Mouse (Mus musculus) brain, embryonic 14.5 days (tissue): ENCODE results near the gene Smdt1. TPM values are rescaled to one million over a fixed set of nuclear protein-coding genes. Genes with fewer than 3 reads are reported as not detected.

Experiments
- DNase-seq: peaks from one replicate; pipeline ENCODE4 v3.0.0-alpha.2; 2011; ENCODE audit warnings: low read depth
- CTCF ChIP-seq: fragments of 200-500 bp; IDR thresholded peaks from 2 replicates; pipeline ENCODE4 v1.5.1; 2012; ENCODE audit warnings: inconsistent platforms, mild to moderate bottlenecking, moderate library complexity, borderline replicate concordance; ENCODE audit not compliant: insufficient read depth, insufficient read length; ENCODE audit errors: extremely low read depth
- POLR2A ChIP-seq: fragments of 200-500 bp; IDR thresholded peaks from 2 replicates; pipeline ENCODE4 v1.6.1; 2012; ENCODE audit warnings: mild to moderate bottlenecking, inconsistent platforms, borderline replicate concordance; ENCODE audit not compliant: poor library complexity, insufficient read depth, insufficient read length, severe bottlenecking; ENCODE audit errors: extremely low read depth
- polyA plus RNA-seq: library from polyadenylated mRNA; depleted of rRNA; stranded (reverse); fragments of >200 nt; gene quantifications from 2 replicates; pipeline ENCODE4 v1.2.3, GENCODE M21; 2012

The Smdt1 gene
- polyA plus RNA-seq, 1 experiment = 231 TPM

DNA sequence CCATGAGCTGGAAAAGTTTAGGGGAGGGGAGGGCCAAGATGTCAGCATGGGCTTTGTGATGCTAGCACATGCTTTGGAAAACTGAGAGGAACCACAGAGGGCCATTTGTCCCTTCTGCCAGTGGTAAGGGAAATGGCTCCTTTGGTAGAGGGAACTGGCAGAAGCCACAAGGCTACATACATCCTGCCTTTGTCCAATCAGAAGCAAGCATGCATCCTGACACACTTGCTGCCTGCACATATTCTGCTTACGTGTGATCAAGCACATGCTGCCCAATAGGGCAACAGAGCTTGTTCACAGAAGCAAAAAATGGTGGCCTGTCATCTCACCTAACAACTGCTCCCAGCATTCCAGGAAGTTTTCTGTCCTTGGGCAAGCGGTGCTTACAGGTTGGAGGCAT, 13.4 kb upstream of the Smdt1 start:
- TF ChIP-seq CTCF (no peak), POLR2A (no peak)
- DNase-seq = no peak

- TF ChIP-seq POLR2A = no peak
- no peak for TF ChIP-seq CTCF
- no peak for DNase-seq
Measured at GRCm38 (mm10) chr15:82335194-82335593, 3.6 kb upstream of the Smdt1 start.

GRCm38 (mm10) chr15:82336629-82337028, 2.1 kb upstream of the Smdt1 start:
- DNase-seq = no peak
- TF ChIP-seq POLR2A (no peak), CTCF (no peak)

DNA sequence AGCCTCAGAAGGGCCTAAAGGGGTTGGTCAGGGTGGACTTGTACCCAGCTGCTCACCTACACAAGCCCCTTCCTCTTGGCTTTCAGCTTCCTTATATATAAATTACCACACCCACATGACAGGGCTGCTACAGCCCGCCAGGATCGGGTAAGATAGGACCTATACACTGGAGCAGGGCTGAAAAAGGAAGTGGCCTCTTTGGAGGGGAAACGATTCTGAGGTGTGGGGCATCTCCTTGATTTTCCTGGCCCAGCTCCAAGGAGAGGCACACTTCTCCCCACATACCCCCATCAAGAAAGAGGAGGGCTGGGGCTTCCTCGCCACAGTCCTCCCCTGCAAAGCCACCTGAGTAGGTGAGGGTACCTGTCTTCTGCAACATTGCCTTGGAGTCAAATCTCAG, 884 bp upstream of the Smdt1 start:
- no peak for TF ChIP-seq POLR2A
- TF ChIP-seq CTCF = no peak
- DNase-seq = no peak

DNA sequence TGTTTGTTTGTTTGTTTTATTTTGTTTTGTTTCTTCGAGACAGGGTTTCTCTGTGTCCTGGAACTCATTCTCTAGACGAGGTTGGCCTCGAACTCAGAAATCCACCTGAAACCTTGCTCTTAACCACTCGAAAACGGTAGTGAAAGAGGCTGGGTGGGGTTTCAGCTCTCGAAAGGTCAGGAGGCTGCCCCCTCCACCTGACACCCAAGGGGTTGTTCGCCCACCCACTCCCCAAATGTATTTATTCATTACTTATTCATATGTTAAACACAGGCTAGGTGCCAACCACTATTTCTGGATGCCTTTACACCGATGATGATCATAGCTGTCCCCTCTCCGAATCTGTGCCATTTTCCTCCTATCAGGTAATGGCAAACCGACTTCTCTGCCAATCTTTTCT, 391 bp downstream of the Smdt1 start:
- no peak for TF ChIP-seq POLR2A
- TF ChIP-seq CTCF = no peak
- DNase-seq = no peak

GRCm38 (mm10) chr15:82339634-82340254, 985 bp downstream of the Smdt1 start:
- no peak for DNase-seq
- no peak for TF ChIP-seq CTCF
- TF ChIP-seq POLR2A = no peak

- TF ChIP-seq POLR2A (no peak), CTCF (no peak)
- DNase-seq = no peak
Measured at GRCm38 (mm10) chr15:82340414-82341035, 1.8 kb downstream of the Smdt1 start.

DNA sequence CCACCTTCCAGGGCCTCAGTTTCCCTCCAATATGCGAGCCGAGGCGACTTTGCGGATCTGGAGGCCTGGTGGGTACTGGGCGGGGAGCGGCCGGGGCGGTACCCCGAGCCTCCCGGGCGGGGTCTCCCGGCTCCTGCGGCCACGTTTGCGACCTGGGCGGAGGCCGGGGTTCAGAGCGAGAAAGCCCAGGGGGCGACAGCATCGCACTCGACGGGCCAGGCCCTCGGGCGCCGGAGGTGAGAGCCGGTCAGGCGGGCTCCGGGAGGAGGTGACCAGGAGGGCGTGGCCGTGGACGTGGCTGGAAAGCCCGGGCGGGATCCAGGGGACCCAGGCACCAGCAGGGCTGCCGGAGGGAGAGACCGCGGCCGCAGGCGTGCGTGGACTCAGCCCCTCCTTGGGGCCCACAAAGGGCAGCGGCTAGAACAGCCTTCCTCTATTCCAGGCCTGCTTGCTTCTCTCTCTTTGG, 2.3 kb downstream of the Smdt1 start:
- TF ChIP-seq CTCF (no peak), POLR2A (no peak)
- peak; percentile 19 for DNase-seq

GRCm38 (mm10) chr15:82341675-82342542, 3.1 kb downstream of the Smdt1 start:
- TF ChIP-seq POLR2A (no peak), CTCF (no peak)
- no peak for DNase-seq

DNA sequence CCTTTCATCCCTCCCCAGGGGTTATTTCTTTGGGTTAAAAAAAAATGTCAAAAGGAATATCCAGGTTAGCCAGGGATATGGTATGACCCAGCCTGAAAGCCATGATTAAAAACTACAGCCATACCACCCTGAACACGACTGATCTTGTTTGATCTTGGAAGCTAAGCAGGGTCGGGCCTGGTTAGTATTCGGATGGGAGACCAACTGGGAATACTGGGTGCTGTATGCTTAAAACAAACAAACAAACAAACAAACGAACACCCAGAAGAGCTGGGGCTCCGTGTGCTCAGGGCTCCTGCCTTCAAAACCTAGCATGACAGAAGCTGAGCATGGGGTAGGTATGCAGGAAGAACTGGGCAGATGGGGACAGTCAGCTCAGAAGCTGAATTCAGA, 3.8 kb downstream of the Smdt1 start:
- no peak for DNase-seq
- TF ChIP-seq CTCF (no peak), POLR2A (no peak)

DNA sequence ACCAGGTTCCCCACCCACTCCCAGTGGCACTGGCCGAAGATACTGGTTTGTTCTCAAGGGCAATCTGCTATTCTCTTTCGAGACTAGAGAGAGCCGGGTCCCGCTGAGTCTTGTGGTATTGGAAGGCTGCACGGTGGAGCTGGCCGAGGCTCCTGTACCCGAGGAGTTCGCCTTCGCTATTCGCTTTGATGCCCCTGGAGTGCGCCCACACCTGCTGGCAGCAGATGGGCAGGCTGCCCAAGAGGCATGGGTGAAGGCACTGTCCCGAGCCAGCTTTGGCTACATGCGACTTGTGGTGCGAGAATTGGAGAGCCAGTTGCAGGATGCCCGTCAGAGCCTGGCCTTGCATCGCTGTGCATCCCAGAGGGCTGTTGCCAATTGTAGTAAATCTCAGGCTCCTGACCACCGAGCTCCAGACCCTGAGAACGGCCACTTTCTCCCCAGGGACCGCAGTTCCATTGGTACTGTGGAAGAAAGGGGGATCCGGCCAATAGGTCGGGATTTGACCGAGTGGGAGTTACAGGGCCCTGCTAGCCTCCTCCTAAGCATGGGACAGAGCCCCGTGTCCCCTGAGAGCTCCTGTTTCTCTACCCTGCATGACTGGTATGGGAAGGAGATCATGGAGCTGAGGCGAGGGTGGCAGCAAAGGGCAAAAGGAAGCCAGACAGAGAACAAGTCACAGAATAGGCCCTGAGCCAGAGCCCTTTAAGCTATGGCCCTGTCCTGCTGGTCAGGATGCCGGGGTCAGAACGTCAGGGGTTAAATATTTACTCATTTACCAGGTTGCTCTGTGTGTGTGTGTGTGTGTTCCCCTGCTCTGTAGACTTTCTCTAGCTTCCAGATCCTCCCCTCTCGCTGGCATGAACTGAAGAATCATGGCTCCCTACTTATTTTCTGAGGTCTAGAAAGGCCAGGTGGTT, 4.9 kb downstream of the Smdt1 start:
- TF ChIP-seq POLR2A (no peak), CTCF (no peak)
- no peak for DNase-seq

GRCm38 (mm10) chr15:82344971-82345370, 6.2 kb downstream of the Smdt1 start:
- DNase-seq = no peak
- TF ChIP-seq POLR2A = no peak
- TF ChIP-seq CTCF = no peak

DNA sequence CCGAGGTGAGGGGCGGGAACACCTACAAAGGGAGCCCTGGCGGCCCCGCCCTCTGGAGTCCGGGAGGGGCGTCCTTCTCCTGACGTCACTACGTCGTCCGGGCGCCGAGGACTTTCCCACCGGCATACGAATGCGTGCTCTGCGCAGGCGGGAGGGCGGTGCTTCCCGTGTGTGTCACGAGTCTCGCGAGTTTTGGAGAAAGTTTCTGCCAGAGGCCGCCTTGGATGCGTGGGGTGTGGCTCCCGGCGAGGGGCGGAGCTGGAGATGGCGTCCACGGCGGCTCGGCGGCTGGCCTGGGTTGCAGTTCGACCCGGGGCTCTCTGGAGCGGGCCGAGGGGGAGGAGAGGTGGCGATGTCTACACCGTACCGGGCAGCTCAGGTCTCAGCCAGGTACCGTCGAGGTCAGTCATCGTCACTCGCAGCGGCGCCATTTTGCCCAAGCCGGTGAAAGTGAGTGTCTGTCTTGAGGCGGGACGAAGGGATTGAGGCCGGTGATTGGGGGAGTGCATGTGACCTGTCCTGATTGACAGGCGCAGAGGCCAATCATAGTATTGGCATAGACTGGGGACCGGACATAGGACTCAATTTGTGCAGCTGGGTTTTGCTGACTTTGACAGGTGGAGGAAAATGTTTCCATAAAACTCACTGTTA, 7.2 kb downstream of the Smdt1 start:
- TF ChIP-seq CTCF (no peak), POLR2A (peak; percentile 75; the same call in 1 of the 2 replicates)
- peak; percentile 99 for DNase-seq
